Mouse (Mus musculus): ENCODE measurements around the gene Scn1b. TPM values are rescaled to one million over a fixed set of nuclear protein-coding genes. Genes with fewer than 3 reads are reported as not detected.

Scn1b gene
- polyA plus RNA-seq, 1 experiment from 2014 or later = 2.8 TPM

- Histone ChIP-seq H3K9me3 (replicated peaks; ENCODE audit: low read length) (no peaks in the 10 kb centered on the region), H3K4me2 (ENCODE audit: low read length) (no peak overlapping the region), H3K27ac (no peak overlapping the region), H3K27me3 (ENCODE audit: insufficient read depth, low read length) (no peaks in the 10 kb centered on the region), H3K4me1 (replicated peaks; ENCODE audit: insufficient read depth, low read length) (no peaks in the 10 kb centered on the region), H3K36me3 (ENCODE audit: insufficient read depth, low read length) (no peaks in the 10 kb centered on the region), H3K4me3 (replicated peaks; ENCODE audit: low read depth, low read length) (no peak overlapping the region), H3K9ac (ENCODE audit: low read depth, low read length) (no peak overlapping the region)
- WGBS = 40% methylated on average over 12 of the region's 12 CpGs
- ATAC-seq (replicated peaks; ENCODE audit: low FRiP score, low read depth) (no peak), DNase-seq (ENCODE audit: low spot score) (no peak)
- TF ChIP-seq CTCF (IDR thresholded peaks at IDR 0.05; ENCODE audit: low read depth) = peak; percentile 13; the same call in 1 of the 2 replicates
Observed at GRCm38 (mm10) chr7:31094774-31095501, 31.9 kb downstream of the Scn1b start.

GRCm38 (mm10) chr7:31089721-31090120 lies 37.1 kb downstream of the Scn1b start:
- no peak for TF ChIP-seq CTCF (IDR thresholded peaks at IDR 0.05; ENCODE audit: low read depth)
- Histone ChIP-seq H3K4me1 (replicated peaks; ENCODE audit: insufficient read depth, low read length) (peaks cover 3% of the 10 kb centered on the region; the same call in 1 of the 2 replicates), H3K27ac (0 out of 2 replicates have a peak overlapping the region, but pooled peaks have one; percentile 36), H3K4me3 (replicated peaks; ENCODE audit: low read depth, low read length) (no peak overlapping the region), H3K36me3 (ENCODE audit: insufficient read depth, low read length) (no peaks in the 10 kb centered on the region), H3K4me2 (ENCODE audit: low read length) (no peak overlapping the region), H3K9ac (ENCODE audit: low read depth, low read length) (no peak overlapping the region), H3K27me3 (ENCODE audit: insufficient read depth, low read length) (no peaks in the 10 kb centered on the region), H3K9me3 (replicated peaks; ENCODE audit: low read length) (no peaks in the 10 kb centered on the region)
- no peak for ATAC-seq (replicated peaks; ENCODE audit: low FRiP score, low read depth)
- 68% methylated on average over 2 of the region's 2 CpGs for WGBS
- peak; percentile 39 for DNase-seq (ENCODE audit: low spot score)

GRCm38 (mm10) chr7:31088206-31088605 lies 38.6 kb downstream of the Scn1b start:
- no peaks in the 10 kb centered on the region for H3K36me3 ChIP-seq (ENCODE audit: insufficient read depth, low read length)
- no peak overlapping the region for H3K27ac ChIP-seq
- DNase-seq (ENCODE audit: low spot score) (no peak), ATAC-seq (replicated peaks; ENCODE audit: low FRiP score, low read depth) (no peak)
- no peaks in the 10 kb centered on the region for H3K9me3 ChIP-seq (replicated peaks; ENCODE audit: low read length)
- H3K9ac ChIP-seq (ENCODE audit: low read depth, low read length) = no peak overlapping the region
- H3K4me3 ChIP-seq (replicated peaks; ENCODE audit: low read depth, low read length) = no peak overlapping the region
- TF ChIP-seq CTCF (IDR thresholded peaks at IDR 0.05; ENCODE audit: low read depth) = no peak
- H3K27me3 ChIP-seq (ENCODE audit: insufficient read depth, low read length) = no peaks in the 10 kb centered on the region
- peaks cover 6% of the 10 kb centered on the region; the same call in 1 of the 2 replicates for H3K4me1 ChIP-seq (replicated peaks; ENCODE audit: insufficient read depth, low read length)
- WGBS = 68% methylated on average over 3 of the region's 3 CpGs
- H3K4me2 ChIP-seq (ENCODE audit: low read length) = no peak overlapping the region

GRCm38 (mm10) chr7:31087262-31087661 lies 39.5 kb downstream of the Scn1b start:
- no peak for TF ChIP-seq CTCF (IDR thresholded peaks at IDR 0.05; ENCODE audit: low read depth)
- no peaks in the 10 kb centered on the region for H3K27me3 ChIP-seq (ENCODE audit: insufficient read depth, low read length)
- WGBS = 41% methylated on average over 2 of the region's 2 CpGs
- no peak overlapping the region for H3K4me2 ChIP-seq (ENCODE audit: low read length)
- H3K27ac ChIP-seq = no peak overlapping the region
- no peak overlapping the region for H3K4me3 ChIP-seq (replicated peaks; ENCODE audit: low read depth, low read length)
- H3K36me3 ChIP-seq (ENCODE audit: insufficient read depth, low read length) = no peaks in the 10 kb centered on the region
- ATAC-seq (replicated peaks; ENCODE audit: low FRiP score, low read depth) (no peak), DNase-seq (ENCODE audit: low spot score) (no peak)
- no peak overlapping the region for H3K9ac ChIP-seq (ENCODE audit: low read depth, low read length)
- H3K9me3 ChIP-seq (replicated peaks; ENCODE audit: low read length) = no peaks in the 10 kb centered on the region
- peaks cover 6% of the 10 kb centered on the region; the same call in 1 of the 2 replicates for H3K4me1 ChIP-seq (replicated peaks; ENCODE audit: insufficient read depth, low read length)

GRCm38 (mm10) chr7:31086175-31086755 lies 40.5 kb downstream of the Scn1b start:
- Histone ChIP-seq H3K27ac (no peak overlapping the region), H3K36me3 (ENCODE audit: insufficient read depth, low read length) (no peaks in the 10 kb centered on the region), H3K27me3 (ENCODE audit: insufficient read depth, low read length) (no peaks in the 10 kb centered on the region), H3K9me3 (replicated peaks; ENCODE audit: low read length) (no peaks in the 10 kb centered on the region), H3K4me1 (replicated peaks; ENCODE audit: insufficient read depth, low read length) (peaks cover 6% of the 10 kb centered on the region; the same call in 1 of the 2 replicates), H3K4me3 (replicated peaks; ENCODE audit: low read depth, low read length) (no peak overlapping the region), H3K9ac (ENCODE audit: low read depth, low read length) (no peak overlapping the region), H3K4me2 (ENCODE audit: low read length) (no peak overlapping the region)
- TF ChIP-seq CTCF (IDR thresholded peaks at IDR 0.05; ENCODE audit: low read depth) = no peak
- DNase-seq (ENCODE audit: low spot score) = no peak
- ATAC-seq (replicated peaks; ENCODE audit: low FRiP score, low read depth) = no peak
- 82% methylated on average over 9 of the region's 9 CpGs for WGBS

GRCm38 (mm10) chr7:31085171-31085570 lies 41.6 kb downstream of the Scn1b start:
- ATAC-seq (replicated peaks; ENCODE audit: low FRiP score, low read depth) (no peak), DNase-seq (ENCODE audit: low spot score) (no peak)
- no peak for TF ChIP-seq CTCF (IDR thresholded peaks at IDR 0.05; ENCODE audit: low read depth)
- 39% methylated on average over 3 of the region's 3 CpGs for WGBS
- Histone ChIP-seq H3K4me1 (replicated peaks; ENCODE audit: insufficient read depth, low read length) (peaks cover 6% of the 10 kb centered on the region; the same call in 1 of the 2 replicates), H3K9ac (ENCODE audit: low read depth, low read length) (no peak overlapping the region), H3K27me3 (ENCODE audit: insufficient read depth, low read length) (no peaks in the 10 kb centered on the region), H3K9me3 (replicated peaks; ENCODE audit: low read length) (no peaks in the 10 kb centered on the region), H3K4me2 (ENCODE audit: low read length) (no peak overlapping the region), H3K4me3 (replicated peaks; ENCODE audit: low read depth, low read length) (no peak overlapping the region), H3K36me3 (ENCODE audit: insufficient read depth, low read length) (no peaks in the 10 kb centered on the region), H3K27ac (no peak overlapping the region)

All from kidney, postnatal 0 days (tissue).